Mouse (Mus musculus): ENCODE results near the gene Col5a3.

Col5a3 gene

GRCm38 (mm10) chr9:20747682-20748081, 67.2 kb downstream of the Col5a3 start:
- DNase-seq (ENCODE audit: low read depth, low spot score) = no peak

- no peak for DNase-seq (ENCODE audit: low read depth, low spot score)
Measured at GRCm38 (mm10) chr9:20746017-20746660, 68.7 kb downstream of the Col5a3 start, which contains the start of gene Olfm2. Gene Olfm2, minus strand, starts transcription at chr9:20746349.

DNA sequence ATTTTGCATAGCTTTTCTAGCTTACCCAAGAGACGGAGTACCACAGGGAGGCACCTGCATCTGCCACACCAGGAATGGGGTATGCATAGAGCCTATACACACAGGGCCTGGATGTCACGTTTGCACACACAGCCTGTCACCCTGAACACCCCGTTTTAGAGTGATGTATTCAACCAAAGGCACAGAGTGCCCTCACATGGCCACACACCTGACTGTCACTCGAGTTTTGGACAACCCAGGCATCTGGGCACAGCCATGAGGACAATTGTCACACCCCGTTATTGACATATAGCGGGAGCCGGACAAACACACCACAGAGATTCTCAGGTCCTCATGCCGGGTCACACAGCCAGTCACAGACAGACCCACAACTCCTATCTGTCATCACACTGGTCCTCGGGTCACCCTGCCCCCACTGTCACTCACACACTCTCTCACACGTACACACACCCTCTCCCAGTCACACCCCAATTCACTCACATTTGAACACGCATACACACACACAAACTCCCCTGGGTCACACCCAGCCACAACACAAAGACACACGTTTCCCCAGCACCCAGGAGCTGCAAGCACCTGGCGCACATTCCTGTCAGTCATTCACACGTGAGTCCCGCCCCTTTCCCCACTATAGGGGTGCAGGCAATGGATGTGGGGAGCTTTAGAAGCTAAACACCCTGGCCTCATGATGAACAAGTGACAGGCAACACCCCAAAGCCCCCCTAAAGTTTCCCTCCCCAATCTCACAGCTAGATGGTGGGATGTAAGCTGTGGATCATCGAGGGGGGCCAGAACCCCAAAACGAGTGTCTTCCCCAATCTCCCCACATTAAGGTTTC, 69.5 kb downstream of the Col5a3 start:
- DNase-seq (ENCODE audit: low read depth, low spot score) = no peak

DNA sequence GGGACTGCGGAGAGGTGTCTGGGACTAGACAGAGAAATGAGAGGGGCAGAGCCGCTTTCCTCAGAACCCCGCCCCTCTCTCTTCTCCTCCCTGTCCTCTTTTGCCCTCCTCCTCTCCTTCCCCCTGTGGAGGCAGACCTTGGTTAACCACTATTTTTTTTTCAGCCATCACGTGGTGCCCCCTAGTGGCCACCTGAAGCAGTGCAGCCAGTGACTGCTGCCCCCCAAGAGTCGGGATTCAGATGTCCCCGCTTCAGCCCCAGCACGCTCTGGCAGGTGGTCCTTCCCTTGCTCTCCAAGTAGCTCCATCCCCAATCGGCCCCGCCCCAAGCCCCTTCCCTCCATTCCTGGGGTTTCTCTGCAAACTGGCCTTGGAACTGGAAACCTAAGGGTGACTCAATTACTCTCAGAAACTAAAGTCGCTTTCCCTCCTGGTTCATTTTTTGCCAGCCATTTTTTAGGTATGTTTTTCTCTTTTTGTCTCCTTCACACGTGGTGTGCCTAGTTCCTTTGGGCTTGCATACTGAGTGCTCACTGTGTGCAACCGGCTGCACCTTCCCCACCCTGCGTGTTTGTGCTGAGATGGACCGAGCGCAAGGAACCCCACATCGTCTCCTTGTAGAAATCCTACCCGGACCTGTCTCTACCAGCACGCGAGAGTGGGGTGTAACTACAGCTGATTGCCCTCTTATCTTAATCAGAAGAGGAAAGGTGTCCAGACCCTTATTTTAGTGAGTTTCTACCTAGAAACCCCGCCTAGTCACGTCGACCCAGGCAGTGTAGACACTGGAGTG, 70.7 kb downstream of the Col5a3 start:
- DNase-seq (ENCODE audit: low read depth, low spot score) = no peak

DNA sequence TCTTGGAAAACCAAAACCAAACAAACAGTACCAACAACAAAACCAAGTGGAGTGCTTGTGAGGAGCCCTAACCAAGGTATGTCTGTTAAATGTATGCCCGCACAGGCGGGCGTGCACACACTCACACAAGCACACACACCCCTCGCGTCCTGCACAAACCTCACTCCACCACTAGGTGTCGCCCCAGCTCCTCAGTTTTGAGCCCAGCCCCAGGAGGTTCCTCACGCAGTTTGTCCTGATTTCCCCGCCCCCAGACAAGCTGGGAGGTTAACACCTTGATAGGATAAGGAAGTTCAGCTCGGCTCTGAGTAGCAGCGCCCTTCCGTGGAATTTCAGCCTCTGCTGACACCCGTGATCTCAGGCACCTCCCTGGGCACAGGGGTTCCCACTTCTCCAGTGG, 74.5 kb downstream of the Col5a3 start:
- peak; percentile 92 for DNase-seq (ENCODE audit: low read depth, low spot score)

- no peak for DNase-seq (ENCODE audit: low read depth, low spot score)
Measured at GRCm38 (mm10) chr9:20738251-20738999, 76.4 kb downstream of the Col5a3 start.

GRCm38 (mm10) chr9:20737227-20737626, 77.6 kb downstream of the Col5a3 start:
- DNase-seq (ENCODE audit: low read depth, low spot score) = no peak

GRCm38 (mm10) chr9:20734692-20735091, 80.2 kb downstream of the Col5a3 start:
- DNase-seq (ENCODE audit: low read depth, low spot score) = no peak

GRCm38 (mm10) chr9:20731797-20732196, 83.1 kb downstream of the Col5a3 start:
- no peak for DNase-seq (ENCODE audit: low read depth, low spot score)

- no peak for DNase-seq (ENCODE audit: low read depth, low spot score)
Measured at GRCm38 (mm10) chr9:20729451-20729850, 85.4 kb downstream of the Col5a3 start.

- DNase-seq (ENCODE audit: low read depth, low spot score) = no peak
Measured at GRCm38 (mm10) chr9:20727601-20728113, 87.2 kb downstream of the Col5a3 start.

DNA sequence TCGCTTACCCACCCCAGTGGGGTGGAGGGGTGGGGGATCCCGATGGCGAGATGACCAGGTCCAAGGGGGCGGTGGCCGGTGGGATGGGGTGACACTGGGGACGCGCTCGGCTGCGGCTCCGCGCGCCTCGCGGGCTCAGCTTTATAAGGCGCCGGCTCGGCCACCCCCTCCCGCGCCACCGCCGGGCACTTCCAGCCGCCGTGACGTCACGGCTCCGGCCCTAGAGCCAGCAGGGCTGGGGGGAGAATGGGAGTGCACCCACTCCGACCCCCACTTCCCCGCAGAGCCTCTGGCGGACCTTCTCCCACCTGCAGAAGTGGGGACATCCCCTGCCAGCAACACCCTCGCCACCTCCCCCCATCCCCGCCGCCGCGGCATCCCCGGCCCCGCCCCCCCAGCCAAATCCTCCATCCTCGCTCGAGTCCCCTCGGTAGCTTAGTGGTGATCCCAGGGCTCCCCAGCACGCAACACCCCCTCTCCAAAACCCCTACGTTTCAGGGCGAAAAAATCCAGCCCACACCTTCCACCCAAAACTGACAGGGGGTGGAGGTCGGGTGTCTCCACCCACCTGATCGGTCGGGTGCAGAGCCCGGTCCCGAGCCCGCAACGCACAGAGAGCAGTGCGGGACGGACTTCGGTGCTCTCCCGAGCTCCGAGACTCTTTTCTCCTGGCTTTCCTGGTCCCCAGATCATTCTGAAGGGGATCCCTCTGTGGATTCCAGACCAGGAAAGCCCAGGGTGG, 87.8 kb downstream of the Col5a3 start:
- no peak for DNase-seq (ENCODE audit: low read depth, low spot score)

DNA sequence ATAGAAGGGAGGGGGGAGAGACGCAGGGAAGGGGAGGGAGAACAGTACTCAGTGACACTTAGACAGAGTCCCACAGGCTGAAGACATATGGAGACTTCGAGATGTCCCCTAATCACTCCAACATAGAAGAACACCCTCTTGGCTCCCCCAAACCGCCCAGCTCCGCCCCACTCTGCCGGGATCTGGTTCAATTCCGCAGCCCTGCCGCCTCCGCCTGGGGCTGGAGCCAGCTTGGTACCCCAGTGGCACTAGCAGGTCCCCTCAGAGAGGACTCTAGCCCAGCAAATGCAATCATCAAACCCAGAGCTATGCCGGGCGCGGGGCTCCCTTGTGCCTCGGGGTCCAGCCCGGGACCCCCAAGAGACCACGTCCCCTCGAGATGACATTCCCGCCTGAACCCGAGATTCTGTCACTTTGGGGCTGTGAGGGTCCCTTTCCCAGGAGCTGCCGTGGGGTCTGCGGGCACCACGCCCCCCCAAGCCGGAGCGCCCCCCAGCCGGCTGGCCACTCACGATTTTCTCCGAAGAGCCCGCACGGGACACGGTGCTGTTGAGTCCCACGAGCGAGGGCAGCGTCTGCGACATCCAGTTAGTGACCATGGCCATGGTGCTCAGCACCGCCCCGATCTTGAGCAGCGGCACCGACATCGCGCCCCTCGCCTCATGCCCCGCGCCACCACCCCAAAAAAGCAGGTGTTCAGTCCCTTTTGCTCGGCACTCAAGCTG, 88.6 kb downstream of the Col5a3 start:
- no peak for DNase-seq (ENCODE audit: low read depth, low spot score)

GRCm38 (mm10) chr9:20721582-20721981, 93.3 kb downstream of the Col5a3 start:
- DNase-seq (ENCODE audit: low read depth, low spot score) = no peak

Data from retina, adult 2 months (tissue).